Mouse (Mus musculus) liver, embryonic 11.5 days (tissue): ENCODE data around the gene Pef1. TPM values are rescaled to one million over a fixed set of nuclear protein-coding genes. Genes with fewer than 3 reads are reported as not detected.
A peak's percentile ranks its signal among the peaks of the same experiment; 100 is the strongest.

ENCODE experiments used
- ATAC-seq: fragments of 200-750 bp; cut with Nextera tagmentation; replicated peaks from 2 replicates; pipeline ENCODE4 v1.8.0; 2017; ENCODE audit warnings: moderate number of reproducible peaks, mild to moderate bottlenecking, moderate TSS enrichment, moderate library complexity; ENCODE audit not compliant: low FRiP score
- DNase-seq: peaks from one replicate; pipeline ENCODE4 v3.0.0-alpha.2; 2017; ENCODE audit warnings: low spot score
- H3K27ac ChIP-seq: fragments of 300-500 bp; sonication (generic); 2 replicates; pipeline ENCODE4 v1.5.1; 2014; ENCODE audit warnings: mild to moderate bottlenecking, low read depth, low read length, control low read depth
- H3K27me3 ChIP-seq: fragments of 300-500 bp; sonication (generic); replicated peaks from 2 replicates; pipeline ENCODE4 v1.6.1; 2014; ENCODE audit warnings: low read length, mixed read lengths; ENCODE audit not compliant: control insufficient read depth, insufficient read depth
- H3K36me3 ChIP-seq: fragments of 300-500 bp; sonication (generic); 2 replicates; pipeline ENCODE4 v1.6.1; 2014; ENCODE audit warnings: mild to moderate bottlenecking, low read length, moderate library complexity, mixed read lengths; ENCODE audit not compliant: control insufficient read depth, insufficient read depth
- H3K4me1 ChIP-seq: fragments of 300-500 bp; sonication (generic); replicated peaks from 2 replicates; pipeline ENCODE4 v1.6.1; 2014; ENCODE audit warnings: low read length, mixed read lengths; ENCODE audit not compliant: control insufficient read depth, insufficient read depth
- H3K4me2 ChIP-seq: fragments of 300-500 bp; sonication (generic); 2 replicates; pipeline ENCODE4 v1.6.1; 2014; ENCODE audit warnings: mild to moderate bottlenecking, control low read depth, moderate library complexity
- H3K4me3 ChIP-seq: fragments of 300-500 bp; sonication (generic); 2 replicates; pipeline ENCODE4 v1.5.1; 2014; ENCODE audit warnings: low read depth, low read length, control low read depth
- H3K9ac ChIP-seq: fragments of 300-500 bp; sonication (generic); 2 replicates; pipeline ENCODE4 v1.6.1; 2014; ENCODE audit warnings: low read depth, low read length, control low read depth
- H3K9me3 ChIP-seq: fragments of 300-500 bp; sonication (generic); 2 replicates; pipeline ENCODE4 v1.6.1; 2016; ENCODE audit warnings: low read length, inconsistent platforms, mixed read lengths; ENCODE audit not compliant: control insufficient read depth
- WGBS: fragments of 180-500 bp; shearing (Covaris S2); extraction: QIAGEN DNeasy Blood & Tissue Kit; methylation state at CpG from one replicate; pipeline ENCODE4 v1.1.7; 2014; 5-methylcytosine and 5-hydroxymethylcytosine counted together
- polyA plus RNA-seq: library from polyadenylated mRNA; unstranded; fragments of >200 nt; fragmentation: Nextera tagmentation; extraction: Ambion mirVana; gene quantifications from 2 replicates; pipeline ENCODE4 v1.2.1, GENCODE M21; 2014

Pef1 gene
- polyA plus RNA-seq, 1 experiment from 2014 or later = 56.8 TPM

GRCm38 (mm10) chr4:130107444-130108131, 5.2 kb downstream of the Pef1 start:
- peaks cover 13% of the 10 kb centered on the region for H3K4me1 ChIP-seq
- peak overlapping the region; percentile 83 for H3K4me3 ChIP-seq
- H3K9me3 ChIP-seq = peaks cover 2% of the 10 kb centered on the region; the same call in 1 of the 2 replicates
- under 1% methylated on average over 39 of the region's 39 CpGs for WGBS
- H3K36me3 ChIP-seq = no peaks in the 10 kb centered on the region
- ATAC-seq (peak; percentile 94), DNase-seq (peak; percentile 100)
- H3K4me2 ChIP-seq = peak overlapping the region; percentile 82
- H3K9ac ChIP-seq = peak overlapping the region; percentile 77
- H3K27ac ChIP-seq = peak overlapping the region; percentile 85
- H3K27me3 ChIP-seq = no peaks in the 10 kb centered on the region

- peak overlapping the region; percentile 83 for H3K4me3 ChIP-seq
- no peak for ATAC-seq
These were observed 6.6 kb downstream of the Pef1 start for GRCm38 (mm10) chr4:130108929-130109328.

GRCm38 (mm10) chr4:130109666-130110065, 7.3 kb downstream of the Pef1 start:
- no peaks in the 10 kb centered on the region for H3K36me3 ChIP-seq
- no peak for ATAC-seq
- no peak for DNase-seq
- H3K27ac ChIP-seq = no peak overlapping the region
- no peaks in the 10 kb centered on the region for H3K27me3 ChIP-seq
- 87% methylated on average over 9 of the region's 9 CpGs for WGBS
- no peaks in the 10 kb centered on the region for H3K9me3 ChIP-seq
- peaks cover 13% of the 10 kb centered on the region for H3K4me1 ChIP-seq
- no peak overlapping the region for H3K4me2 ChIP-seq
- no peak overlapping the region for H3K4me3 ChIP-seq
- no peak overlapping the region for H3K9ac ChIP-seq

More at GRCm38 (mm10) chr4:130108929-130109328, 6.6 kb downstream of the Pef1 start:
- H3K9me3 ChIP-seq = peaks cover under 1% of the 10 kb centered on the region; the same call in 1 of the 2 replicates
- 74% methylated on average over 3 of the region's 3 CpGs for WGBS
- peak overlapping the region; percentile 82 for H3K4me2 ChIP-seq
- no peaks in the 10 kb centered on the region for H3K27me3 ChIP-seq
- no peak overlapping the region for H3K9ac ChIP-seq
- H3K4me1 ChIP-seq = peaks cover 13% of the 10 kb centered on the region
- no peak overlapping the region for H3K27ac ChIP-seq
- H3K36me3 ChIP-seq = no peaks in the 10 kb centered on the region
- no peak for DNase-seq

- WGBS = 88% methylated on average over 7 of the region's 7 CpGs
- Histone ChIP-seq H3K9ac (no peak overlapping the region), H3K4me2 (no peak overlapping the region), H3K36me3 (no peaks in the 10 kb centered on the region), H3K27me3 (no peaks in the 10 kb centered on the region), H3K9me3 (no peaks in the 10 kb centered on the region), H3K27ac (no peak overlapping the region), H3K4me1 (peaks cover 13% of the 10 kb centered on the region), H3K4me3 (no peak overlapping the region)
- DNase-seq (no peak), ATAC-seq (no peak)
These were observed 7.7 kb downstream of the Pef1 start for GRCm38 (mm10) chr4:130110091-130110490.

GRCm38 (mm10) chr4:130112299-130112698, 9.9 kb downstream of the Pef1 start:
- Histone ChIP-seq H3K9me3 (no peaks in the 10 kb centered on the region), H3K27ac (no peak overlapping the region), H3K36me3 (no peaks in the 10 kb centered on the region), H3K4me2 (no peak overlapping the region), H3K9ac (no peak overlapping the region), H3K27me3 (no peaks in the 10 kb centered on the region), H3K4me1 (peaks cover 13% of the 10 kb centered on the region), H3K4me3 (no peak overlapping the region)
- 67% methylated on average over 7 of the region's 7 CpGs for WGBS
- DNase-seq = no peak
- no peak for ATAC-seq

GRCm38 (mm10) chr4:130112732-130113131, 10.4 kb downstream of the Pef1 start:
- H3K27me3 ChIP-seq = no peaks in the 10 kb centered on the region
- 95% methylated on average over 1 of the region's 1 CpGs for WGBS

GRCm38 (mm10) chr4:130120752-130121151, 18.4 kb downstream of the Pef1 start:
- Histone ChIP-seq H3K4me1 (no peaks in the 10 kb centered on the region), H3K9me3 (no peaks in the 10 kb centered on the region), H3K4me3 (no peak overlapping the region), H3K27ac (no peak overlapping the region), H3K4me2 (no peak overlapping the region), H3K9ac (no peak overlapping the region), H3K27me3 (no peaks in the 10 kb centered on the region), H3K36me3 (peaks cover 5% of the 10 kb centered on the region; the same call in 1 of the 2 replicates)
- DNase-seq (no peak), ATAC-seq (no peak)
- 74% methylated on average over 4 of the region's 4 CpGs for WGBS

More at GRCm38 (mm10) chr4:130112732-130113131, 10.4 kb downstream of the Pef1 start:
- Histone ChIP-seq H3K4me3 (no peak overlapping the region), H3K4me1 (peaks cover 13% of the 10 kb centered on the region), H3K27ac (no peak overlapping the region), H3K9ac (no peak overlapping the region), H3K9me3 (no peaks in the 10 kb centered on the region), H3K4me2 (no peak overlapping the region), H3K36me3 (no peaks in the 10 kb centered on the region)
- ATAC-seq (no peak), DNase-seq (no peak)

GRCm38 (mm10) chr4:130121560-130121959, 19.2 kb downstream of the Pef1 start:
- no peaks in the 10 kb centered on the region for H3K9me3 ChIP-seq
- ATAC-seq (no peak), DNase-seq (no peak)
- WGBS = 86% methylated on average over 8 of the region's 8 CpGs
- no peak overlapping the region for H3K4me2 ChIP-seq
- no peaks in the 10 kb centered on the region for H3K27me3 ChIP-seq
- no peak overlapping the region for H3K27ac ChIP-seq
- peaks cover 8% of the 10 kb centered on the region; the same call in 1 of the 2 replicates for H3K36me3 ChIP-seq
- no peak overlapping the region for H3K4me3 ChIP-seq
- no peak overlapping the region for H3K9ac ChIP-seq
- H3K4me1 ChIP-seq = no peaks in the 10 kb centered on the region

GRCm38 (mm10) chr4:130123020-130123419, 20.7 kb downstream of the Pef1 start:
- Histone ChIP-seq H3K4me1 (no peaks in the 10 kb centered on the region), H3K27me3 (no peaks in the 10 kb centered on the region), H3K4me3 (no peak overlapping the region), H3K4me2 (no peak overlapping the region), H3K36me3 (peaks cover 8% of the 10 kb centered on the region; the same call in 1 of the 2 replicates), H3K9ac (no peak overlapping the region), H3K9me3 (no peaks in the 10 kb centered on the region), H3K27ac (no peak overlapping the region)
- DNase-seq (no peak), ATAC-seq (no peak)
- 83% methylated on average over 5 of the region's 5 CpGs for WGBS
